Mouse (Mus musculus): ENCODE results near the gene Sema3g. TPM values are rescaled to one million over a fixed set of nuclear protein-coding genes. Genes with fewer than 3 reads are reported as not detected.

Sema3g gene
- total and polyA plus RNA-seq, 3 experiments = 0.04 to 0.25 TPM; not detected in 1

GRCm38 (mm10) chr14:31170963-31171362 is 46.7 kb upstream of the Sema3g start:
- no peak overlapping the region for H3K4me3 ChIP-seq (ENCODE audit: control insufficient read depth in 1 of 2, insufficient read depth in 1 of 2, low read depth in 2 of 2, low read length in 2 of 2)
- TF ChIP-seq TCF12 (IDR thresholded peaks at IDR 0.05; ENCODE audit: low read depth, low read length) (no peak), MYC (IDR thresholded peaks at IDR 0.05; ENCODE audit: low read depth, low read length) (no peak), CHD2 (IDR thresholded peaks at IDR 0.05; ENCODE audit: low read length) (no peak), ZKSCAN1 (IDR thresholded peaks at IDR 0.05; ENCODE audit: low read depth, low read length) (no peak), BHLHE40 (IDR thresholded peaks at IDR 0.05; ENCODE audit: borderline replicate concordance, low read depth, low read length) (no peak), CHD1 (IDR thresholded peaks at IDR 0.05; ENCODE audit: low read depth, low read length) (no peak), SIN3A (IDR thresholded peaks at IDR 0.05; ENCODE audit: low read length) (no peak), MEF2A (IDR thresholded peaks at IDR 0.05; ENCODE audit: extremely low read depth, insufficient replicate concordance, low read depth, low read length, poor library complexity, severe bottlenecking) (no peak), JUND (IDR thresholded peaks at IDR 0.05; ENCODE audit: low read depth, low read length) (no peak), MAX (IDR thresholded peaks at IDR 0.05; ENCODE audit: low read length) (no peak), ZNF384 (IDR thresholded peaks at IDR 0.05; ENCODE audit: low read depth, low read length) (no peak), SMC3 (IDR thresholded peaks at IDR 0.05; ENCODE audit: low read depth, low read length) (no peak), MYB (IDR thresholded peaks at IDR 0.05; ENCODE audit: low read depth, low read length) (no peak), TBP (IDR thresholded peaks at IDR 0.05; ENCODE audit: low read depth, low read length) (no peak), POLR2A (IDR thresholded peaks at IDR 0.05; ENCODE audit: control insufficient read depth in 1 of 2, insufficient read depth in 1 of 2, low read depth in 1 of 2, low read length in 2 of 2, poor library complexity in 1 of 2) (no peak), CTCF (IDR thresholded peaks at IDR 0.05 in 2 of 3, conservative IDR thresholded peaks at IDR 0.05 in 1 of 3; ENCODE audit: control insufficient read depth in 1 of 3, insufficient read depth in 1 of 3, low read depth in 2 of 3, low read length in 3 of 3, poor library complexity in 1 of 3, severe bottlenecking in 1 of 3) (no peak), USF2 (IDR thresholded peaks at IDR 0.05; ENCODE audit: borderline replicate concordance in 1 of 2, insufficient read depth in 1 of 2, low read depth in 1 of 2, low read length in 2 of 2) (no peak), UBTF (IDR thresholded peaks at IDR 0.05; ENCODE audit: borderline replicate concordance, insufficient read depth, low read depth, low read length) (no peak), MXI1 (IDR thresholded peaks at IDR 0.05; ENCODE audit: low read depth, low read length) (no peak), NELFE (IDR thresholded peaks at IDR 0.05; ENCODE audit: low read depth, low read length) (no peak)
- no peaks in the 10 kb centered on the region for H3K27me3 ChIP-seq (ENCODE audit: control insufficient read depth in 1 of 2, insufficient read depth in 2 of 2, low read length in 2 of 2)
- H3K9me3 ChIP-seq (replicated peaks; ENCODE audit: insufficient read depth, low read length) = no peaks in the 10 kb centered on the region
- H3K79me2 ChIP-seq (ENCODE audit: control insufficient read depth, insufficient read depth, low read length, poor library complexity) = no peaks in the 10 kb centered on the region
- DNase-seq (ENCODE audit: low read depth, low spot score) = no peak
- no peak overlapping the region for H3K9ac ChIP-seq (ENCODE audit: control insufficient read depth, low read depth, low read length, poor library complexity, severe bottlenecking)
- peaks cover 0 to 19% of the 10 kb centered on the region in 2 experiments; a peak in 2 of 4 replicates for H3K4me1 ChIP-seq (ENCODE audit: control insufficient read depth in 1 of 2, insufficient read depth in 2 of 2, low read length in 2 of 2)
- no peak overlapping the region for H3K27ac ChIP-seq (ENCODE audit: control insufficient read depth, low read depth, low read length)
- peaks cover 2 to 8% of the 10 kb centered on the region in 2 experiments; a peak in 3 of 4 replicates for H3K36me3 ChIP-seq (ENCODE audit: control insufficient read depth in 1 of 2, insufficient read depth in 2 of 2, low read length in 2 of 2)

- no peaks in the 10 kb centered on the region for H3K79me2 ChIP-seq (ENCODE audit: control insufficient read depth, insufficient read depth, low read length, poor library complexity)
- H3K36me3 ChIP-seq (ENCODE audit: control insufficient read depth in 1 of 2, insufficient read depth in 2 of 2, low read length in 2 of 2) = peaks cover 2 to 8% of the 10 kb centered on the region in 2 experiments; a peak in 3 of 4 replicates
- H3K4me3 ChIP-seq (ENCODE audit: control insufficient read depth in 1 of 2, insufficient read depth in 1 of 2, low read depth in 2 of 2, low read length in 2 of 2) = no peak overlapping the region
- no peak overlapping the region for H3K9ac ChIP-seq (ENCODE audit: control insufficient read depth, low read depth, low read length, poor library complexity, severe bottlenecking)
- H3K27me3 ChIP-seq (ENCODE audit: control insufficient read depth in 1 of 2, insufficient read depth in 2 of 2, low read length in 2 of 2) = no peaks in the 10 kb centered on the region
- H3K27ac ChIP-seq (ENCODE audit: control insufficient read depth, low read depth, low read length) = no peak overlapping the region
- no peaks in the 10 kb centered on the region for H3K9me3 ChIP-seq (replicated peaks; ENCODE audit: insufficient read depth, low read length)
- H3K4me1 ChIP-seq (ENCODE audit: control insufficient read depth in 1 of 2, insufficient read depth in 2 of 2, low read length in 2 of 2) = peaks cover 0 to 17% of the 10 kb centered on the region in 2 experiments; a peak in 2 of 4 replicates
- DNase-seq (ENCODE audit: low read depth, low spot score) = no peak
- TF ChIP-seq USF1 (IDR thresholded peaks at IDR 0.05; ENCODE audit: low read depth, low read length) = no peak
- no peak for TF ChIP-seq ZNF384 (IDR thresholded peaks at IDR 0.05; ENCODE audit: low read depth, low read length)
- no peak for TF ChIP-seq SIN3A (IDR thresholded peaks at IDR 0.05; ENCODE audit: low read length)
- TF ChIP-seq POLR2AphosphoS2 (IDR thresholded peaks at IDR 0.05; ENCODE audit: low read length) = no peak
- no peak for TF ChIP-seq ZC3H11A (IDR thresholded peaks at IDR 0.05; ENCODE audit: low read depth, low read length)
- no peak for TF ChIP-seq SMC3 (IDR thresholded peaks at IDR 0.05; ENCODE audit: low read depth, low read length)
- no peak for TF ChIP-seq MAX (IDR thresholded peaks at IDR 0.05; ENCODE audit: low read length)
- no peak for TF ChIP-seq GABPA (IDR thresholded peaks at IDR 0.05; ENCODE audit: low read depth, low read length)
- no peak for TF ChIP-seq POLR2AphosphoS5 (IDR thresholded peaks at IDR 0.05; ENCODE audit: borderline replicate concordance, low read depth, low read length)
- TF ChIP-seq JUND (IDR thresholded peaks at IDR 0.05; ENCODE audit: low read depth, low read length) = no peak
- no peak for TF ChIP-seq EP300 (IDR thresholded peaks at IDR 0.05; ENCODE audit: low read depth in 1 of 2, low read length in 2 of 2)
Observed at GRCm38 (mm10) chr14:31171386-31171785, 46.3 kb upstream of the Sema3g start.
